Mouse (Mus musculus) testis, postnatal 10 days (tissue): ENCODE measurements at regions not wholly inside any gene's neighbourhood (a gene's known extent, or its start where the extent isn't known, plus 50 kb on each side); places are given as distances from the start of the nearest gene placed in this dataset.

Experiments
- DNase-seq: peaks from one replicate; pipeline ENCODE4 v3.0.0; 2021; ENCODE audit warnings: low spot score

- DNase-seq, result no peak
Observed at GRCm38 (mm10) chr5:85706598-85706997, 358.8 kb downstream of the Cenpc1 start.

DNA sequence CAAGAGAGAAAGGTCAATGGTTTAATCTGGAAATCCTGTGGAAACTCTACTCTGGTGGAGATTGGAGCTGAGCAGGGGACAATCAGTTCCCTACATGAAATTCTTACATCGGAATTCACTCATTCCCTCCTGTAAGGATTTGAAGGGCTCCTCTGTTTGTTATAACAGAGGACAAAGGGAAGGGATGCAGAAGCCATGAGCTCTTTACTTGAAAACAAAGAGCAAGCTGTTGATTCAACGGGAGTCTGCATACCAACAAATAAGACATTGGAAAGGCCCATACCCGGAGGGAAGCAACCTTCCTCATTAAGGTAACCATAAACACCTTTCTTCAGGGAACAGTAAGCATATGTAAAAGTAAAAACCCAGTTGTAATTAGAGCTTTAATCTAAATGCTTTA lies 359.3 kb downstream of the Cenpc1 start:
- no peak for DNase-seq

DNA sequence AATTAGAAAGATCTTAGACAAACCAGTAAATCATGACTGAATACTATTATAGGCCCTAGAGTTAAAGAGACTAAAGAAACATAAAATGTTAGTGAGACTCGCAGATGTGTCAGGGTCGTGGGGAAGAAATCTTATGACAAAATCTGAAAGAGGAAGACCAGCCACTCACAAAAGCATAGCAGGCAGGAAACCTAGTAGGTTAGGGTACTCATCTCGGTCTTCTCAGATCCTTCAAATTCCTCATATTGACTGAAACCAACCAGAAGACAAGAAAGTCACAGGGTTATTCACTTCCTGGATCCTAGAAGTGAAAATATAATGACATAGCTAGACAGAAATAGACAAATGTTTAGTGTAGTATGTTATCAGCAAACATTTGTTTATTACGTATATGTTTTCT lies 387.5 kb downstream of the Cenpc1 start:
- no peak for DNase-seq

- no peak for DNase-seq
Observed at GRCm38 (mm10) chr5:85671121-85671520, 394.3 kb downstream of the Cenpc1 start.

DNA sequence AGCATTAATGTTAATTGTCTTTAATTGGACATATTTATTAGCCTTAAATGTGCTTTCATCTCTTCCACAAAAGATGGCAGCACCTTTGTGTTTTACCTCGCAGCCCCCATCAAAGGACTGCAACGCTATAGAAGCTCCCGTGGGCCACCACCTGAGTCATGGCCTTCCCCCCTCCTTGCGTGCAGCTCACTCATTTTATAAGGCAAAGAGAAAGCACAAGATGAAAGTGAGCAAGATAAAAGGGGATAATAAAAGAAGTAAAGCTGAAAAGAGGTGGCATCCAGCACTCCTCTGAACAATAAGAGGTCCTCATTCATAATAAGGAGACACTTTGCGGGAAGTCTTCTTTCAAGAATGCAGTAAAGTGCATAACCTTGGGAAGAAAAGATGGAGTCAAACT lies 403.9 kb downstream of the Cenpc1 start:
- DNase-seq, result no peak

- DNase-seq, result no peak
Observed at GRCm38 (mm10) chr5:85621078-85621477, 444.3 kb downstream of the Cenpc1 start.

DNA sequence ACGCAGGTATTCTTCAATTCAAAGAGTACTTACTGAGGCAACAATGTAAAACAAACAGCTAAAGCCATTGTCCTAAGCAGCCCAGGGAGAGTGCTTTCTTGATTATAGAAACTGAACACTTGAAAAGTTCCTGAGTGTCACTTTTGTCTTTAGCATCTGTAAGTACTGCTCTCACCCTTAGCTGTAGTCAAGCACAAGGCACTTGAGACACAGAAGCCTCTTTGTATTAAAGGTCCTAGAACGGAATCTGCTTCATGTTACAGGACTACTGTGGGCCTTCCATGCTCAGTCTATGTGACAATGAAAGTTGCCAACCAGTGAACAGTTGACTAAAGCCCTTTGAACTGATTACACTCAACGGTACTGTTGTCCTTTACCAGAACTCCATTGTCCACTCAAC lies 450.6 kb downstream of the Cenpc1 start:
- DNase-seq, result no peak

DNA sequence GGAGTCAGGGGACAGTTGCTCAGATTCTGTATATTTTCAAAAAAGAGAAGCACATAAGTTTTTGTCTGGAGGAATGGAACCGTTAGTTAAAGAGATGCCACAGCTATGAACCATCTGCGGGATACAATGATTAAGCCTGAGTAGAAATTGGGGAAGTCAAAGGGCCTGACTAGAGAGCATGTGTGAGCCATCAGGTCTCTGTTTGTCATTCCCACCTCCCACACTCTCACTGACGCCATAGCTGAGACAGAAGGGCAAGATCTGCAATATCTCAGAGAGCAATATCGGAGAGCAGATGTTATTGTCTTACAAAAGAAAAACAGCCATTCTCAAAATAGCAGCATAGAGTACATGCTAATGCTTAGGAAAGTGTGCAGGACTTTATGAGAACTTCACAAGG lies 452.8 kb downstream of the Cenpc1 start:
- DNase-seq, result no peak

DNA sequence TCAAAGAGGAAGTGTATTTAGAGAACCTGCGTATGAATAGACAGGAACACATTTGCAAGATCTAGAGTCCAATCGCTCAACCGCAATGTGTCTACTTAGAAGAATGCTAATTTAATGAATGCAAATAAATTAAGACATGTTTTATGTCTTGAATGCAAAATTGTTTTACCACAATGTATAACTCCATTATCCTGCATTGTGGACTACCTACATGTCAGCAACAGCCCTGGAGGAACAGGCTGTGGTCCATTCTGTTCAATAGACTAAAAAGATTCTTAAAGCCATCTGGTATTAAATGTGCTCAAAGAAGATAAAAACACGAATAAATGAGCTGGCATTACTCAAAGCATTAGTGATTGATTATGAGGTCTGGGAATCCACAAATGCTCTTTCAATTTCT lies 456.3 kb downstream of the Cenpc1 start:
- DNase-seq, result no peak

GRCm38 (mm10) chr5:85598164-85598563 lies 467.2 kb downstream of the Cenpc1 start:
- no peak for DNase-seq

DNA sequence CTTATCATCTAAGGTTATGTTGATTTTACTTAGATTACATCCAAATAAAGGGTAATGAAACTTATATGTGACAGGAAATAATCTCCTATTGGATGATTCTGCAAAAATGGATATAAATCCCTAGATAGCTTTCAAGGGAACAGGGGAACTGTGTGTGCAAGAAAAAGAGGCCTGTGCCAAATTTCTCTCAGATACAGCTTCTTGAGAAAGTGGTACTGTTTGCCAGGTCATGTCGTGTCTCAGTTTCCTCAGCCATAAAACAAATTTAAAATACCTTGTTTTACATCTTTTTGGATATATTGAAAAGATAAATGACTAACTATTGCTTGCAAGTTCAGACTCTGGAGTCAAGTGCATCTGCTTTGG lies 470.3 kb downstream of the Cenpc1 start:
- no peak for DNase-seq

- DNase-seq, result no peak
Observed at GRCm38 (mm10) chr5:85594413-85595081, 470.8 kb downstream of the Cenpc1 start.

DNA sequence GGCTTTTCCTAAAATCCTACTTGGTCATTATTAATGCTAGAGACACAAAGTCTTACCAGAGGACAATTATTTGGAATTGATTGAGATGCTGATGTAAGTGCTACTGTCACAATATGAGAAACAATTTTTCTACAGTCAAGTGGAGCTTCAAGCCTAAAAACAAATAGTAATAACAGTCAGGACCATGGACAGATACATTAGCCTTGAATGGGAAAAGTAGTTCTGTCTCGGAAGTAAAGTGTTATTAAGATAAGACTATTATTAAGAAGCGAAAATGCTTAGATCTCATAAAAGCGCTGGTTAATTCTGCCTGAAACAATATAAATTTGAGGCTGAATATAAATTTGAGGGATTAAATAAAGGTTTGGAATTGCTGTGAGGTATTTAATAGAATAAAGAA lies 473.1 kb downstream of the Cenpc1 start:
- DNase-seq, result no peak

DNA sequence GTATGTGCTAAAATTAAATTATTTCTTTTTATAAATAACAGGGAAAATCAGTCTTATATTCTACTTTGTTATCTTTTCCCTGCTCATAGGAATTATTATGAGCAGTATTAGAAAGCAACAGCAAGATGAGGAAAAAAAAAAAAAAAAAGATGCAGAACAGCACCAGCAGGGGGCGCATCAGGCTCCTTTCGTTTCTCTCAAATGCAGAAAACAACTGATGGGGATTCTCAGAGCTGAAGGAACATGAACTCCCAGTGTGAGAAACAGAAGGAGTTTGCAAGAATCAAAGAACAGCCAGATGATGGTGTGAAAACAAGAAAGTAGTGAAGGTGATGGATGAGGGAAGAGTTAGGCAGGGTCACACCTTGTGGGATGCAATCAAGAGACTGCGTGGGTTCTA lies 478.7 kb downstream of the Cenpc1 start:
- peak; percentile 59 for DNase-seq

GRCm38 (mm10) chr5:85572531-85572930 lies 492.9 kb downstream of the Cenpc1 start:
- no peak for DNase-seq

DNA sequence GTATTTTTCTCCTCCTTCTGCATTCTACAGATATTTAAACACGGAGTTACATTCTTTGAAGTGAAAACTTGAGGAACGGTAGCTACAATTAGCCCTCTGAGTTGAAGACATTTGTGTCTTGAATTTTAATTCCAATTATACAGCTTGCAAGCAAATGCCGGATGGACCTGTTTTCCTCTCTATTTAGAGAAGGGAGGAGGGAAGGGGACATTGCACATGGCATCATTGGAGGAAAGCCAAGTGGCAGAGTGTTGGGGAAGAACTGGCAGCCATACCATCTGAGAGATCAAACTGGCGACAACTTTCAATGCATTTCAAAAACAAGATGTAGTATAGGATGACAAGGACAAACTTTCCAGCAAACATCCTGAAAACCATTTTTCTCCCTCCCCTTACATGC lies 493.4 kb downstream of the Cenpc1 start:
- no peak for DNase-seq

DNA sequence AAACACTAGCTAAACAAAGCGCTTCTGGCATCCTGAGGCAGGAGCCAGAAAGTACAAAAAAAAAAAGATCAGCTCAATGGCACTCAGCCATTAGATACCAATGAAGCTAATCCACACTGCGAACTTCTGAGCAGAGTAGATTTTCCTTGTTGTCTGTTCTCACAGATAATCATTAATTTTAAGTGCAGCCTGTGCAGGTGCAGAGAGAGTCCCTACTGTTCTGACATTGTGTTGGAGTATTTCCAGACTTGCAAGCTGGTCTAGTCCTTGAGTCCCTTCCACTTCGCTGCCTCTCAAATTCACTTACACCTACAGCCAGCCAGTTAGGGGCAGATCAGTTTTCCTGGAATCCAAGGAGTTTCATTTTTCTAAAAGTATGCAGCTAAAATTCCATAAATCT lies 494.0 kb downstream of the Cenpc1 start:
- DNase-seq, result no peak

GRCm38 (mm10) chr5:85536329-85536728 lies 529.1 kb downstream of the Cenpc1 start:
- no peak for DNase-seq

DNA sequence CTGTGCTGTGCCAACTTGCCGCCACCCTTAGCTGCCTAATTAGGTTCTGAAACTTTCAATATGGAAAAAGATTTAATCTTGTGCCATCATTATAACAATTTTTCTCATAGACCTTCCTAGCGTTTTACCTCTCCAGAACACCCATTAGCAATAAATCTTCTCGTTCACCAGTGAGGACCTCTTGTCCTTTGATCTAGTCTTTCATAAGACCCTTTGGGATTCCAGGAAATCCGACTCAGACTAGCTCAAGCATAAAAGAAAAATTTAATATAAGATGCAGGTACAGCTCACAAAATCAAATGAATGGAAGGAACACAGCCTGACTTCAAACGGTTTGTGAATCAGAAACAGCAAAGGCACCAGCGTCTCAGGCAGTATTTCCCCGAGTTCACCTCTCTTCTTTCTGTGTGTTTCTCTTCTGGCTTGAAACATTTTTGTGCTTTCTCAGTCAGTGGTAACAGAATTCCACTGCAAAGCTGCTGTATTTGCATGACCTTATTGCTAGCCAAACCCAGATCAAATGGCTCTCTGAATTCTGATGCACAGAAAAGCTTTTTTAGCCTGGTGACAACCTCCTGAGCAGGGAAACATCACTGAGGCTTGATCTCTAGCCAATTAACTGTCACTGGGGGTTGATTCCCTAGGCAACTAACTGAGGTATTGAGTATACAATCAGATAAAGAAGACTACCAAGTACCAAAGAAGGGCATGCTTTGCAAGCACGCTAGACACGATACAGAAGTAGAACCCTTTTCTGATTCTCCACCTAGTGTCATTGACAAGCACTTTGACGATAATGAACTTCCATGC lies 539.8 kb downstream of the Cenpc1 start:
- no peak for DNase-seq

DNA sequence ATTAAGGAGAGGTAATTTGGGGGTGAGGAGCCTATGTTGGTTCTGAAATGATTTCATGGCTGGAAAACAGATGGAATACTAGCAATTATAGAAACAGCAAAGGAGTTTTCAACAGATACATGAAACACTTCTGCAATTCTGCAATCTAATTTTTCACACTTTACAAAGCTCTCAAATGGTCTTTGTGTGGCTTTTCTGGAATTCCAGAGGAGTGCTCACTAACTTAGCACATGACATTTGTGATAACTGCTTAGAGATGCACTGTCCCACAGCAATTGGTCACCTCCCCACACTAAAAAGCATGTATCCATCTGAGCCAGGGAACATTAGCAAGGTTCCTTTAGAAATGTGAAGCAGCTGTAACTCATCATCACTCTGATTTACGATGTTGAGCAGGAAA lies 560.1 kb downstream of the Cenpc1 start:
- DNase-seq, result no peak

- DNase-seq, result no peak
Observed at GRCm38 (mm10) chr5:85497261-85497660, 568.1 kb downstream of the Cenpc1 start.

DNA sequence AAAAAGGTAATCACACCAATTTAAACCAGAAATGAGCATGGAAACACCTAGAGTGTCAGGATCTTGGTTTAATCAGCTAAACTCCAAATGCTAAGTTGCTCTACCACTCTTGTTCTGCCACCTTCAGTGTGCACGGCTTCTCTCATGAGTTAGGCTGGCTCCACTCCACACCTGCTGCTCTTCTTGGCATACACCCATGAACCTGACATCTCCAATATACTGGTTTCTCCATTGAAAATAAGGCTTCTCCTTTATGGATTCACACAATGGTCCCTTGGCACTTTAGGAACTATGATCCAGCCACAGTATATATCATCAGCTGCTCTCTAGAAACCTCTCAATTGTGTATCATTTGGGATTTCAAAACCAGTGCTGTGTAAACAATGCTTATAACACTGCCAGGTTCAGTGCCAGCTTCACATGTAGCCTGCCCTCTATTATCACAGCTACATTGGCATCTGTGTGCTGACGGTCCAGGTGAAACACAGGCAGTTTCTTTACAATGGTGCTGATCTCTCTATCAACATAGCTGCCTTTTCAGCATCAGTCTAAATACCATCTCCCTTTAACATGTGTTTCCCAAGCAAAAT lies 579.6 kb downstream of the Cenpc1 start:
- DNase-seq, result no peak

DNA sequence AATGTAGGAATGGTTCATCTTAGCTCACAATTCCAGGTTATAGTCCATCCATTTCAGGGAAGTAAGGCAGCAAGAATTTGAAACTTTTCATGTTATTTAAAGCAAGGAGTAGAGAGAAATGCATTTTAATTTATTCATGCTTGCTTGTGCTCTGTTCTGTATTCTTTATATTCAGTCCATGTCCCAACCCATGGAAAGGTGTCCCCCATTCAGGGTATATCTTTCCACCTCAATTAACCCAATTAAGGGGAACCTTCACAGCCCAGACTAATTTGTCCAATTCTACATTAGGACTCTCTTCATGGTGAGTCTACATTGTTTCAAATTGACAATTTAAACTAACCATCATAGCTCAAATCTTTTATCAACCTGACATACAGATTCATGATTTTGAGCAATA lies 580.2 kb downstream of the Cenpc1 start:
- DNase-seq, result no peak

DNA sequence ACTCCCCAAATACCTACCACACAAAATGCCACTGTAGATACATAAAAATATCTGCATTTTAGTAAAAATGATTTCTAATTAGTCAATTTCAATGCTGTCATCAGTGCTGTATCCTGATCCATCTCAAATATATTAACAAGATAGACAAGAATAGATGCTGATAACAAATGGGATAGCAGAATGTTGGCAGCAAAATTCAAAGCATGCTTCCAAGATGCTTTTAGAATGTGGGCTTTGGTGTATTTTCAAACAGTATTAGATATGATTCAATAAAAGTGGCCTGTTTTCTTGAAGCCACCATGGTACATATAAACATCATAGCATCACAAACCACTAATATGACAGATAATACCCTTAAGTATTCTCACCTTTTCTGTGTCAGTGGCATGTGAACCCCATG lies 597.6 kb downstream of the Cenpc1 start:
- DNase-seq, result no peak
